Mouse (Mus musculus): Measurements from ENCODE around the gene Mogs.

The Mogs gene

DNA sequence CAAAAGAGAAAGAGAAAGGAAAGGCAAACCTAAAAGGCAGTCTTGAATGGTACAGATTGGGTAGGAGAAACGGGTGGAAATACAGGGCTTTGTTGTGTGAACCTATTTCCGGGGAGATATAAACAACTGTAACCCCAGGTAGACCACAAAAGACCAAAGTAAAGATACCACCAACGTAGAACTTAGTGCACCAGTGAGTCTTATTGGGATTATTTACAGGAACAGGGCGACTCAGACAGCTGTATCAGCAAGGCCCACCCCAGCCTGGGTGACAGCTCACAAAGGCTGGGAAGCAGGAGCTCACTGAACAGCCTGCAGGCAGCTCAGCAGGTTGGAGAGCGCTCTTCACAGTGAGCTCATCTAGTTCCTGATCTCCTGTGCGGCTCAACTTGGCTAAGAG, 19.3 kb upstream of the Mogs start:
- no peak for DNase-seq (ENCODE audit: extremely low read depth, low read depth)

DNA sequence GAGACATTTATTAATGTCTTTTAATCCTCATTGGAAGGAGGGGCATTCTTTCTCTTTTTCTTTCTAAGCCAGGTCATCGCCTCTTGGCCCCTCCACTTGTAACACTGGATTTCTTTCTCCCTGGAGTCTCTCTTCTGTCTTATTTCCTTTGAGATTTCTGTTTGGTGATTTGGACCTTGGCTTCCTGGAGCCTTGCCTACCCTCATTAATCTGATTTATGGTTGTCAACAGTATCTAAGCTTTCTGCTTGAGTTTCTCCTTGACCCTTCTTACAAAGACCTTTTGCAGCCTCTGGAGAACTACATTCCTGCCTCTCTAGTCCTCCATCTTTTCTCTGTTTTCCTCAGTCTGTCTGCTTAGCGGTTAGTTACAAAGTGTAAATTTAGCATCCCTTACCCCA, 16.9 kb upstream of the Mogs start:
- no peak for DNase-seq (ENCODE audit: extremely low read depth, low read depth)

DNA sequence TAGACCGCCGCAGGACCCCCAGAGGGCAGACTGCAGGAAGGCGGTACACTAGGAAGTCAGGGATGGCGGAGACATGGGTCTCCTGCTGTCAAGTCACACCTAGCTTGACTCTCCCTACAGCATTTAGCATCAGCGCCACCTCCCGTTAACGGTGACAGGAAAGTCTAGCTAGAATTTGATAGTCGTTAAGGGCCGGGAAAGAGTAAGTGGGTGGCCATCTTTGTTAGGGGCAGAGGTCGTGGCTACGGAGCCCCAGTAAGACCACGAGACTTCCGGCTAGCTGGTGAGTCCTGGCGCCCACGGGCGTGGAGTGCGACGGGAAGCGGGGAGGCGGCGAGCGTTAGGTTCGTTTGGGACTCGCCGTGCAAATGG, 14.0 kb upstream of the Mogs start, which contains the start of the genes Ccdc142 and Gm42688:
Ccdc142 (plus strand) TSS at position 286 of the 372 bp plus-strand sequence.
Gm42688 (plus strand) TSS at position 302 of the 372 bp plus-strand sequence.
- DNase-seq (ENCODE audit: extremely low read depth, low read depth), result peak; percentile 87

DNA sequence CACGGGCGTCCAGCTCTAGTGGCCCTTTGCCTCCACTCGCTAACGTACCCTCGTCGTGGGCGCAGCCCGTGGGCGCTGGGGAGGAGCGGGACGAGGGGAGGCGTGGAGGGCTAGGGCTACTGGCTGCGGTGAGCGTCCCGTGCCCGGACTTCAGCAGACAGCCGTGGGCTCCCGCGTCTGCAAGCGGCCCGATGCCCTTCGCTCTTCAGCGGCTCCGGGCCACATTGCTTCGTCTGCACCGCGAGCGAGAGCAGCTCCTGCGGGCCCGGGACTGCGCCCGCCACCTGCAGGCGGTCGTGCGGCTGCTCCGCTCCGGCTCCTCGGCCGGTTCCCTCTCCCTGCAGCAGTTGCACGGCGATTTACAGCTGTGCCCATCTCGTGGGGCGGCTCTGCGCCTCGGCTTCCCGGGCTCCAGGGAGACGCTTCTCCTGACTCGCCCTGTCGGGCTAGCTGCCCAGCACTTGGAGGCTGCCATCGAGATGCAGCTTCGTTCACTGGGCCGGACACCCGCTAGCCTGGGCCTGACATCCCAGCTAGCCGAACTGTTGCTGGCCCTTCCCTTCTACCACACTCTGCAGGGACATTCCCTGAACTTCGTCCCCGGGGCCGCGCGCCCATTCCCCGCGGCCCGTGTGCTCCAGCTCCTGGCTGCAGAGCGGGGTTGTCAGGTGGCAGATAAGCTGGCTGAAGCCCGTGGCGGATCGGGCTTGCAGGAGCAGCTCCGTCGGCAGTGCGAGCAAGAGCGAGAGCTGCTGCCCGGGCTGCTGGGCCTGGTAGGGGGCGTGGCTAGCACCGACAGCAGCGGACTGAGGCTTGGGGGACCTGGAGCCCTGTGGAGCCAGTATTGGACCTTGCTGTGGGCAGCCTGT, 13.4 kb upstream of the Mogs start:
- DNase-seq (ENCODE audit: extremely low read depth, low read depth), result no peak

DNA sequence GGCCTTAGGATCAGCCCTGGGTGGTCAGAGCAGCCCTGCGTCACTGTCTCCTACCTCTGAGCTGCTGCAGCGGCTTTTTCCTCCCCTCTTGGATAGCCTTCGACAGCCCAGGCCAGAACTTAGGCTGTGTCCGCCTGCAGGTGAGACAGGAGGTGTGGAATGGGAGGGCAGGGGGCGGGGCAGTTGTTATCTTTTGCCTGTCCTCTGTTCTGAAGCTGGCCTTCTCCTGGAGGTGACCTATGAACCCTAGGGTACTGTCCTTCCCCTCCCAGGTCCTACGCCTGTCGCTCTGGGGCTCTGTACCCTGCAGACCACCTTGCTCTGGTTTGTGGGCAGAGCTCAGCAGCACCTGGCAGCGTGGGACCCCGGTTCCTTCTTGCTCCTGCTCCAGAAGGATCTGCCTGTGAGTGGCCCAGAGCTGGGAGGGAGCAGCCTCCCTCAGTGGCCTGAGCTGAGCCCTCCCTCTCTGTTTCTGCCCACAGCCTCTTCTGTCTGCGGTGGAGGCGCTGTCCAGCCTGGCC, 12.1 kb upstream of the Mogs start:
- no peak for DNase-seq (ENCODE audit: extremely low read depth, low read depth)

DNA sequence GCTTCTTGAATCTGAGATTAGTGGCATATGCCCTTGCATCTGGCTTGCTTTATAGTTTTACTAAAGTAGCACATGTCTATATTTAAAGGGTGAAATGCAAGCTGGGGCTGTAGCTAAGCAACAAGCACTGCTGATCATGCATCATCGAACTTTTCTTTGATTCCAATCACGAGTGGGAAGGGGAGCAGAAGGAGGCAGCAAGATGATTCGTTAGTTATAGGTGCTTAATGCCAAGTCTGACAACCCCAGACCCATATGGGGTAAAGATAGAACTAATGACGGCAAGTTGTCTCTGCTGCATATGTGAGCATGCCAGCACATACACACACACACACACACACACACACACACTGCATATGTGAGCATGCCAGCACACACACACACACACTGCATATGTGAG, 11.1 kb upstream of the Mogs start:
- DNase-seq (ENCODE audit: extremely low read depth, low read depth), result no peak

DNA sequence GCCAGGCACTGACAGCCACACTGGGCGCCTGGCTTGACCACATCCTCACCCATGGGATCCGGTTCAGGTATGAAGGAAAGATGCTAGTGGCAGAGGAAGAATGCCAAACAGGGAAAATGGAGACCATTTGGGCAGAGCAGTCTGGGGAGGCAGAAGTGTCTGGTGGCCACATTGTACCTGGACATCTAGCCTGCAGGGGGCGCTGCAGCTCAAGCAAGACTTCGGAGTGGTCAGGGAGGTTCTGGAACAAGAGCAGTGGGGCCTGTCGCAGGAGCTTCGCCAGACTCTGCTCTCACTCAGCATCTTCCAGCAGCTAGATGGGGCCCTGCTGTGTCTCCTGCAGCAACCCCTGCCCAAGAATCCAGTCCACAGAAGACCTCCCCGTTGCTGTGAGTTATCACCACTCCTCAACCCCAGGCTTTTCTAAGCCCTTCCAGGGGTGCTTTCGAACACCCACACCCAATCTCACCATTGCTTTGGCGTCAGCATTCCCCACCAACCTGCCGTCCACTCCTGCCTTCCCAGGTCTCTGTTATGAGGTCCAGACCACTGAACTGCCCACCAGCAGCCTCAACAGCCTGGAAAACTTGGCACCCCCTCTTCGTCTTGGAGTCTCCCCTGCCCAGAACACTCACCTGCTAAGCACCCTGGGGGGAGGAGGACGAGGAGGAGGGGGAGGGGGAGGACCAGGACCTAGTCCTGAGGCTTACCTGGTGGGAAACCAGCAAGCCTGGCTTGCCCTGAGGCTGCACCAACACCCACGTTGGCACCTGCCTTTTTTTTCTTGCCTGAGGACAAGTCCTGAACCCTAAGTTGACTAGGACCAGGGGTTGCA, 7.5 kb upstream of the Mogs start:
- DNase-seq (ENCODE audit: extremely low read depth, low read depth), result peak; percentile 59

DNA sequence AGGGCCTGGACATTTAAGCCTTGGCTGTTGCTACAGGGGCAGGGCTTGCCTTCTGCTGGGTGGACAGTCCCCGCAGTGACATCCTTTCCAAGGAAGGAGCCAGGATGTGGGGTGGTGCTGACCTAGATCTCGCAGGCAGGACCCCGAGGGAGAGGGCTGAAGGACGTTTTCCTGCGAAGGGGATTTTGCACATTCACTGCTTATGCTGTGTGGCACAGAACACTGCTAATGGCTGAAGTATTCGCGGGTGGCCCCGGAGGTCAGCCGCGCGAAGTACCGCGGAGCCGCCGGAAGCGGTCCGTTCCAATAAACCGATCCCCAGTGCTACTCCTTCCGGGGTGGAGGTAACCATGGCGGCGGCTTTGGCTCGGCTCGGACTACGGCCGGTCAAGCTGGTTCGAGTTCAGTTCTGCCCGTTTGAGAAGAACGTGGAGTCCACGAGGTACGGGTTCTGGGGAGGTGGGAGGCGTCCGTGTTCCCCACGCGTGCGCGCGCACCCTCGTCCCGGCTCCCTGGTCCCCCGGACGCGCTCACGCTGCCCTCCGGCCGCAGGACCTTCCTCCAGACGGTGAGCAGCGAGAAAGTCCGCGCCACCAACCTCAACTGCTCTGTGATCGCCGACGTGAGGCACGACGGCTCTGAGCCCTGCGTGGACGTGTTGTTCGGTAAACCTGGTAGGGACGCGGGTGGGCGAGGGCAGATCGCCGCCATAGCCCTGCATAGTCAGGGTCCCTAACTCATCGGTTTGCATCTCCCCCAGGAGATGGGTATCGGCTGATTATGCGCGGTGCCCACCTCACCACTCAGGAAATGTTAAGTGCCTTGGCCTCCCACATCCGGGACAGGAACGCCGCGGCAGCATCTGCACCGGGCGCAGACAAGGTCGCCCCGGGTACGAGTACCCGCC, 6.3 kb upstream of the Mogs start, which contains the start of gene Mrpl53:
Mrpl53 (plus strand) TSS at position 279 of the 907 bp plus-strand sequence.
- DNase-seq (ENCODE audit: extremely low read depth, low read depth), result no peak

DNA sequence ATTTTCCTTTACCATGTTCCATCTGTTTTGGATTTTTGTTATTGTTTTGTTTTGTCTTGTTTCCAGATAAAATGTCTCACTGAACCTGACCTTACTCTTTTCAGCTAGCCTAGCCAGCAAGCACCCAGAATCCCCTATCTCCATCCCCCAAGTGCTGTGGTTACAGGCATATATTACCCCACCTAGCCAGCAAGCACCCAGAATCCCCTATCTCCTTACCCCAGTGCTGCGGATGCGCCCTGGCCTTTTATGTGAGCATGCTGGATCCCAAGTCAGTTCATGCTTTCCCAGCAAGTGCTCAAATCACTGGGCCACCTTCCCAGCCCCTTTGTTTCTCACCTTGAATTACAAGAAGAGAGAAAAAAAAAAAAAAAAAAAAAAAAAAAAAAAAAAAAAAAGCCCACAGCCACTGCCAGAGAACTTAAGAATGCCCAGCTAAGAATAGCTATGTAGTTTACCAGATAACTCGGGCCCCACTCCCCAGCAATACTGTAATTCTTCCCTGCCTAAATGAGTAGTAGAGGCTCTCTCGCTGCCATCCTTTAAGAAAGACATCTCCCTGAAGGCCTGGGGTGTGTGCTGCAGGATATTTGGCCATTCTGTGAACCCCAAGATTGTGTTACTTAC, 3.7 kb upstream of the Mogs start:
- no peak for DNase-seq (ENCODE audit: extremely low read depth, low read depth)

DNA sequence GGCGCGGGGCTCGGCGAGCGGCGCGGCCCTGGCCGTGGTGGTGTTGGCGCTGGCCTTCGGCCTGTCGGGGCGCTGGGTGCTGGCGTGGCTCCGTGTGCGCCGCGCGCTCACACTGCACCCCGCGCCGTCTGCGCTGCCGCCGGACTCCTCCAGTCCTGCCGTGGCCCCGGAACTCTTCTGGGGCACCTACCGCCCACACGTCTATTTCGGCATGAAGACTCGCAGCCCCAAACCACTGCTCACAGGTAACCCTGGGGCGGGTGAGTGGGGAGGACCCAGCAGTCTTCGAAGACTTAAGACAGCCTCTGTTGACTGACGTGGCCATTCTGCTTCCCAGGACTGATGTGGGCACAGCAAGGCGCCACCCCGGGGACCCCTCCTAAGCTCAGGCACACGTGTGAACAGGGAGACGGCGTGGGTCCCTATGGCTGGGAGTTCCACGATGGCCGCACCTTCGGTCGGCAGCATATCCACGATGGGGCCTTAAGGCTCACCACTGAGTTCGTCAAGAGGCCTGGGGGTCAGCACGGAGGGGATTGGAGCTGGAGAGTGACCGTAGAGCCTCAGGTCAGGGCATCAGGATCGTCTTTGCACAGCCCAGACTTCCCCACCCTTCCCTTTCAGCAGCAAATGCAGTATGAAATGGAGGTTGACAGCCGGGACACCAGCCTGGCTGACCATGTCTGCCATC, 531 bp downstream of the Mogs start:
- DNase-seq (ENCODE audit: extremely low read depth, low read depth), result no peak

DNA sequence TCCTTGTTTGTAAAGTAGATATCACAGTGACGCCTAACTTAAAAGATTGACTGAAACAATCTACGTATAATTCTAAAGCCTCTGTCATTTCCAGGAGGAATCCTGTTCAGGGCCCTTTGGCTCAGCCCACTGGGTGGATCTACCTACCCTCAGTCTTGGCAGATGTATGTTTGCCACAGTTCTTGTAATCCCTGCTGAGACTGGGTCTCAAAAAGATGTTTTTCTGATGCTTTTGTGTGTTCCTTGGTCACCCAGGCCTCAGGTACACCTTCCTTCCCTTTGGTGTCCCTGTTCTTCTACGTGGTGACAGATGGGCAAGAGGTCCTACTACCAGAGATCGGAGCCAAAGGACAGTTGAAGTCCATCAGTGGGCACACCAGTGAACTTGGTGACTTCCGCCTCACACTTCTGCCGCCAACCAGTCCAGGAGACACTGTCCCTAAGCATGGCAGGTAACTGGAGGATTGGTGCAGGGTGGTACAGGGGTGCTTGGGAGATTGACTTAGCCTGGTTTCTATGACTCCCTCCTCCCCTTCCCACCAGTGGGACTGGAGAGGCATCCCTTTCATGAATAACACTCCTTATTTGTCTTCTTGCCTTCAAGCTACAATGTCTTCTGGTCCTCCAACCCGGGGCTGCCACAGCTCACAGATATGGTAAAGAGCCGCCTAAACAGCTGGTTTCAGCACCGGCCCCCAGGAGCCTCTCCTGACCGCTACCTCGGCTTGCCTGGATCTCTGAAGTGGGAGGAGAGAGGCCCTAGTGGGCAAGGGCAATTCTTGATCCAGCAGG, 1.3 kb downstream of the Mogs start:
- no peak for DNase-seq (ENCODE audit: extremely low read depth, low read depth)

DNA sequence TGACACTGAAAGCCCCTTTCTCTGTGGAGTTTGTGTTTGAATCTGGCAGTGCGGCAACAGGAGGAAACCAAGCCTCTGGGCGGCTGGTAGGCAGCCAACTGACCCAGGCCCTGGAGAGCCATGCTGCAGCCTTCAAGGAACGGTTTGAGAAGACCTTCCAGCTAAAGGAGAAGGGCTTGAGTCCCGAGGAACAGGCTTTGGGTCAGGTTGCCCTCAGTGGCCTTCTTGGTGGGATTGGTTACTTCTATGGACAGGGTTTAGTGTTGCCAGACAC, 1.8 kb downstream of the Mogs start:
- no peak for DNase-seq (ENCODE audit: extremely low read depth, low read depth)

DNA sequence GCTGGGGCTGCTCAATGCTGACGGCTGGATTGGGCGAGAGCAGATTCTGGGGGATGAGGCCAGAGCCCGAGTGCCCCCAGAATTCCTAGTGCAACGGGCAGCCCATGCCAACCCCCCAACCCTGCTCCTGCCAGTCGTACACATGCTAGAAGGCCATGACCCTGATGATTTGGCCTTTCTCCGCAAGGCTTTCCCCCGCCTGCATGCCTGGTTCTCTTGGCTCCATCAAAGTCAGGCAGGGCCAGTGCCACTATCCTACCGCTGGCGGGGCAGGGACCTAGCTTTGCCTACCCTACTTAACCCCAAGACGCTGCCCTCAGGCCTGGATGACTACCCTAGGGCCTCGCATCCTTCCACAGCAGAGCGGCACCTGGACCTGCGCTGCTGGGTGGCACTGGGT, 2.3 kb downstream of the Mogs start:
- DNase-seq (ENCODE audit: extremely low read depth, low read depth), result no peak

DNA sequence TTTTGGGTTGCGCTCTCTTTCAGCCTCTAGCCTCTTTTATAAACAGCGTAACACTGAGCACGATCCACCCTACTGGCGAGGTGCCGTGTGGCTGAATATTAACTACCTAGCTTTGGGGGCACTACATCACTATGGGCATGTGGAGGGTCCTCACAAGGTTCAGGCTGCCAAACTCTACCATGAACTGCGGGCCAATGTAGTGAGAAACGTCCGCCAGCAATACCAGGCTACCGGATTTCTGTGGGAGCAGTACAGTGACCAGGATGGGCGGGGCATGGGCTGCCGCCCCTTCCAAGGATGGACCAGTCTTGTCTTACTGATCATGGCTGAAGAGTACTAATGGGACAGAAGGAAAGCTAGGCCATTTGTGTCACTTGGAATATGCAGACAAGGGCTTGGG, 3.1 kb downstream of the Mogs start:
- no peak for DNase-seq (ENCODE audit: extremely low read depth, low read depth)

DNA sequence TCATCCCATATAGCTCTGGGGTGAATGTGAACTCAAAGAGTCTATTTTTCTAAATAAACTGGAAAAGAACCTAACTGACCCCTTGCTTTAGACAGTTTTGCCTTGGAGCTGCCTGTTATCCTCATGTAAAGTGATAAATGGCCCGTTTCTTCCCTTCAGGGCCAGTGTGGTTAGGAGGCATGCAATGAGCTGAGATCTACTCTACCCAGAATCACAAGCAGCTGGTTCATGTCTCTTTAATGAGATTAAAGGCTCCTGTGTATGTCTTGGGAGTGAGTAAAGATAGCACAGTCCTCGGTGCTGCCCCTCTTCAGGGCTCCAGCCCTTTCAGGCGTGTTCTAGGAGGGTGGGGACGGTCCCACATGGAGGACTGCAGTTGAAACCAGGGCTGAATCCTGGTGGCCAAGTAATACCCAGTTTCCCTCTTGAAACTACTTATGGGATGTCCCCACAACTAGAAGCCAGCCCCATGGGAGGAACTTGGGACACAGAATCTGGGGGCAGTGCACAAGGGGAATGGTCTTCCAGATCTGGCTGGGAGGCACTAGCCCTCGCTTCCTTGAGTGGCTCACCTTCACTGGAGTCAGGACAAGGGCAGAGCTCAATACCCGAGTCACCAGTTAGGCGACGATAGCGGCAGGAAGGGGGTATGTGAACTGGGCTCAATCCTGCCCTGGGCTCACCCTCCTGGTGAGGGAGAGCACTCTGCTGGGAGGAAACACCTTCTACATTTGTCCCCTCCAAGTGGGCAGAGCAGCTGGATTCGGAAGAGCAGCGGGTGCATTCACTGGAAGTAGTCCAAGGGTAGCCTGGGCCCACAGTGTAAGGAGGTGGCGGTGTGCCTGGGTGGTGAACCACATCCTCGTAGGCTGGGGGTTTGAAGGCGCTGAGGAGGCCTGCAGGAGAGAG, 3.8 kb downstream of the Mogs start:
- DNase-seq (ENCODE audit: extremely low read depth, low read depth), result no peak

DNA sequence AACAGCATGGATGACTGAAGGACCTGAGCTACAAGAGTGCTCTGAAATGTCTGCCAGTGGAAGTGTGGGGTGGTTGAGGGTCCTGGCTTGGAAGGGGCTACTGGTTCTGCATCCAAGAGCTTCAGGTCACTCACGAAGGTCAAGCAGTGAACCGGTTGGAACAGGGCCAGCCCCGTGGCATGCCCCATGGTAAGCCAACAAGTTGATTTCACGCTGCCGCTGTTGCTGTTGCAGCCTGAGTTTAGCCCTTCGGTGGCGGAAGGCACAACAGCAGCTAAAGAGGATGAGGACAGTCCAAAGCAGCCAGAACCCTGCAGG, 4.4 kb downstream of the Mogs start:
- no peak for DNase-seq (ENCODE audit: extremely low read depth, low read depth)

DNA sequence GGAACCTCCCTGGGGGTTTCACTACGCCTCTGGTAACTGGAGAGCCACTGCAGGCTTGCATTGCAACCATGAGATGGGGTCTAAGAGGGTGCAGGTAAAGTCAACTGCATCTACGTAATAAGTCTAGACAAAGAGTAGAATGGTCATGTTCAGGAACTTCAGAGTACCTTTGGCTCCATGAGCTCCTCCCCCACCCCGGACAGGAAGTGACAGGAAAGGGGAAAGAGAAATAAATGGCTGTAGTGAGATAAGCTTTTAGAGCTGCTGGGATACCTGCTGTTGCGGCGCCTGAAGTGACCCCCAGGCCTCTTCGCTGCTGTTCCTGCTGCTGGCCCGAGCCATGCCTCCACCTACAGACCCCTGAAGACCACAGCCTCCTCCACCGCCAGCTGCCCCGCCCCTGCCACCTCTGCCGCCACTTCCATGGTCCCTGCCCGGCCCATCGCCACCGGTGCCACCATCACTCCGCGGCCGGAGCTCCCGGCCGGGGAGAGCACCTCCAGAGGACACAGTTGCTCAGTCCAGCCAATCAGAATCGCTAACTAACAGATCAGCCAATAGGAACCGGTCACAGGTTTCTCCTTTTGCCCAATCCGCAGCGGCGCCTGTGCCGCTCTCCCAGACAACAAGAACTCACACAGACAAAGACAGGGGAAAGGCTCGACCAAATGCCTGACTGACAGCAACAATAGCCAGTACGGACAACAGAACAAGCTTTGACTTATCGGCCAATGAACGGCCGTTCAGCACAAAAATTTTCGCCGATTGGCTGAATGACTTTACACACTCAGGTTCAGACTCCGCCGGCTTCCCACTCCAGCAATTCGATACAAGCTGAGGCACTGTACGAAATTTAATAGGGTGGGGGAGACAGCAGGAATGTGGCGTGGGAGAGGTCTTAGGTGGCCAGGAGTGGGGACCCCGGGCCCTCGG, 5.9 kb downstream of the Mogs start, which contains the start of gene Wbp1:
Wbp1 (minus strand) TSS at position 630 of the 933 bp plus-strand sequence.
- peak; percentile 100 for DNase-seq (ENCODE audit: extremely low read depth, low read depth)

Data from MEL-GATA-1-ER (cell line).